Mouse (Mus musculus): ENCODE measurements at regions not wholly inside any gene's neighbourhood (a gene's known extent, or its start where the extent isn't known, plus 50 kb on each side); places are given as distances from the start of the nearest gene placed in this dataset.

DNA sequence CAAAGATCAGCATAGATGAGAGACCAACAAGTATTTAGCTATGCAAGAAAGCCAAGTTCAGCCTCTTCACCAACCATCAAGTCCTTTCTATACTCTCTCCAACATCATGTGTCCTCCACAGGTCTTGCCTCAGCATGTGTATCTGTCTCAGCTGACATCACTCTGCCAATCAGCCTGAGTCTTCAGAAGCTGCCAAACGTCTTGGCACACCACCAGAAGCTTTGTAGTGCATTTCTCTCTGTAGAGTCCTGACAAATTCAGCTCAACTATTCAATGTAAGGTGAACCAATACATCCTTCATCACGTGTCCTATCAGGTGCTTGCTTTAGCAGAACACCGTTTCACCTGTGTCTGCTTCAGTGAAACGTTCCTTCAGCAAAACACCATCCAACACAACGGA, 462.4 kb upstream of the Kazn start:
- WGBS (ENCODE audit: insufficient replicate concordance), result 51% methylated on average over 5 of the region's 5 CpGs
- no peak for DNase-seq (ENCODE audit: low read depth in 3 of 3, low spot score in 3 of 3)

DNA sequence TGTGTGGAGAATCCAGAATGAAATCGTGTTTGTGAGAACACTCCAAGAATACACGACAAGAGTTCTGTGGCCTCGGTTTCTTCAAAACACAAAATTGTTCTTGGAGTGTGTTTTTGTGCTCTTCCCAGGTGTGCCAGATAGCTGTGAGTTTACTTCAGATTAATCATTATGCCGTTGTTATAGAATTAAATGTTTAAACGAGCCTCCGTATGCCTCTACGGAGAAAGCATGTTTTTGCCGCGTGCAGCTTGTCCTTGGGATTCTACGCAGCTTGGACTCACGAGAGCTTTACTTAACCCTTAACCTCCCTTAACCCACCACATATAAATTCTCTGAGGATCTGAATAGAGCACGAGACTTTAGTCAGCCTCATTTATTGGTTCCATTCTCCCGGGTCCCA, 455.7 kb upstream of the Kazn start:
- no peaks in the 10 kb centered on the region for H3K9me3 ChIP-seq (ENCODE audit: control insufficient read depth, low read length)
- no peak overlapping the region for H3K27ac ChIP-seq
- no peaks in the 10 kb centered on the region for H3K36me3 ChIP-seq (replicated peaks; ENCODE audit: control insufficient read depth, insufficient read depth, low read depth)
- H3K9ac ChIP-seq (replicated peaks), result no peak overlapping the region
- H3K4me2 ChIP-seq (ENCODE audit: low read depth), result no peak overlapping the region
- no peak for TF ChIP-seq CTCF (IDR thresholded peaks at IDR 0.05; ENCODE audit: low read depth)
- no peak for TF ChIP-seq EP300 (IDR thresholded peaks at IDR 0.05; ENCODE audit: low read depth)
- H3K4me3 ChIP-seq (ENCODE audit: insufficient read depth in 1 of 2, low read depth in 2 of 2, low read length in 2 of 2), result no peak overlapping the region
- no peaks in the 10 kb centered on the region for H3K27me3 ChIP-seq (ENCODE audit: control insufficient read depth, insufficient read depth, low read length)
- DNase-seq (ENCODE audit: low read depth in 3 of 3, low spot score in 3 of 3) (no peak), ATAC-seq (ENCODE audit: insufficient read depth) (no peak)
- H3K4me1 ChIP-seq (replicated peaks; ENCODE audit: control insufficient read depth in 2 of 2, insufficient read depth in 2 of 2, low read length in 1 of 2), result no peaks in the 10 kb centered on the region
- WGBS (ENCODE audit: insufficient replicate concordance), result 69% methylated on average over 13 of the region's 13 CpGs

More for the DNA sequence above, 462.4 kb upstream of the Kazn start:
- no peak overlapping the region for H3K4me3 ChIP-seq (ENCODE audit: insufficient read depth in 1 of 2, low read depth in 2 of 2, low read length in 2 of 2)
- no peak for ATAC-seq (ENCODE audit: insufficient read depth)
- no peak overlapping the region for H3K27ac ChIP-seq
- no peak overlapping the region for H3K9ac ChIP-seq (replicated peaks)
- H3K36me3 ChIP-seq (replicated peaks; ENCODE audit: control insufficient read depth, insufficient read depth, low read depth), result no peaks in the 10 kb centered on the region
- no peaks in the 10 kb centered on the region for H3K27me3 ChIP-seq (ENCODE audit: control insufficient read depth, insufficient read depth, low read length)
- H3K9me3 ChIP-seq (ENCODE audit: control insufficient read depth, low read length), result no peaks in the 10 kb centered on the region
- no peak overlapping the region for H3K4me2 ChIP-seq (ENCODE audit: low read depth)
- TF ChIP-seq EP300 (IDR thresholded peaks at IDR 0.05; ENCODE audit: low read depth), result no peak
- no peak for TF ChIP-seq CTCF (IDR thresholded peaks at IDR 0.05; ENCODE audit: low read depth)
- no peaks in the 10 kb centered on the region for H3K4me1 ChIP-seq (replicated peaks; ENCODE audit: control insufficient read depth in 2 of 2, insufficient read depth in 2 of 2, low read length in 1 of 2)

DNA sequence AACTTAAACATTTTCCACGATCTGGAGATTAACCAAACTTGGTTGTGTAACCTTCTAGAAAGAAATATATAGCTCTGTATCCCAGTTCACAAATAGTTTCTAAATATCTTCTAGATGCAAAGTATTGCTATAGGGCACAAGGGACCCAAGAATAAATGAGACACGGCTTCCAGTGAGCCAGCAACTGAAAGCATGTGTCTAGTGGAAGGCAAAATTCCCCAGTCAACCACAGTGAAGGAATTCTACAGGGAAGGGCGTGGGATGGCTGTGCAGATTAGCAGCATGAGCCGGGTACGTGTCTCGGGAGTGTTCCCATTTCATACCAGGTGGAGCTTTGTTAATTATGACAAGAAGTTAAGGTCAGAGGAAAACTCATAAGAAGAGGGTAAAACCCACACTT, 449.0 kb upstream of the Kazn start:
- no peak for DNase-seq (ENCODE audit: low read depth in 3 of 3, low spot score in 3 of 3)
- no peak for TF ChIP-seq EP300 (IDR thresholded peaks at IDR 0.05; ENCODE audit: low read depth)
- no peak for TF ChIP-seq CTCF (IDR thresholded peaks at IDR 0.05; ENCODE audit: low read depth)
- no peaks in the 10 kb centered on the region for H3K27me3 ChIP-seq (ENCODE audit: control insufficient read depth, insufficient read depth, low read length)
- no peaks in the 10 kb centered on the region for H3K36me3 ChIP-seq (replicated peaks; ENCODE audit: control insufficient read depth, insufficient read depth, low read depth)
- 69% methylated on average over 6 of the region's 6 CpGs for WGBS (ENCODE audit: insufficient replicate concordance)
- no peaks in the 10 kb centered on the region for H3K9me3 ChIP-seq (ENCODE audit: control insufficient read depth, low read length)
- no peak overlapping the region for H3K4me3 ChIP-seq (ENCODE audit: insufficient read depth in 1 of 2, low read depth in 2 of 2, low read length in 2 of 2)
- no peak overlapping the region for H3K4me2 ChIP-seq (ENCODE audit: low read depth)
- H3K9ac ChIP-seq (replicated peaks), result no peak overlapping the region
- ATAC-seq (ENCODE audit: insufficient read depth), result no peak
- H3K27ac ChIP-seq, result no peak overlapping the region
- no peaks in the 10 kb centered on the region for H3K4me1 ChIP-seq (replicated peaks; ENCODE audit: control insufficient read depth in 2 of 2, insufficient read depth in 2 of 2, low read length in 1 of 2)

DNA sequence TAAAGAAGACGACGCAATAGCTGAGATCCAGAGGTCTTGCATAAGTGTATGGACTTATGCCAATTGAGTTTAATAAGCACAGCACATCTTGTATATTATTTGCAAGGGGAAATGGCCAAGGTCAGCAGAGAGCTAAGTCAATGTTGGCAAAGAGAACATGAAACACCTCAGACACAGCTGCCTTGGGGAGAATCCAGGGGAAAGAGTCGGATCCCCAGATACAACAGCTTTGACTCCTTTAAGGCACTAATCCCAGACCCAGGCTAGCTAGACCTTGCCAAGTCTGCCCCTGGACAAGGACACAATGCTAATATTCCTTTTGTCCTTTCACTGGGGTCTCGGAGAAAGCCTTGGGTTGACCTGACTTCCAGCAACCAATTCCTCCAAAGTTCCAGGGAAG, 438.2 kb upstream of the Kazn start:
- H3K9ac ChIP-seq (replicated peaks), result no peak overlapping the region
- H3K4me1 ChIP-seq (replicated peaks; ENCODE audit: control insufficient read depth in 2 of 2, insufficient read depth in 2 of 2, low read length in 1 of 2), result no peaks in the 10 kb centered on the region
- H3K4me3 ChIP-seq (ENCODE audit: insufficient read depth in 1 of 2, low read depth in 2 of 2, low read length in 2 of 2), result no peak overlapping the region
- H3K36me3 ChIP-seq (replicated peaks; ENCODE audit: control insufficient read depth, insufficient read depth, low read depth), result no peaks in the 10 kb centered on the region
- DNase-seq (ENCODE audit: low read depth in 3 of 3, low spot score in 3 of 3) (no peak), ATAC-seq (ENCODE audit: insufficient read depth) (no peak)
- no peak overlapping the region for H3K4me2 ChIP-seq (ENCODE audit: low read depth)
- H3K27me3 ChIP-seq (ENCODE audit: control insufficient read depth, insufficient read depth, low read length), result no peaks in the 10 kb centered on the region
- no peaks in the 10 kb centered on the region for H3K9me3 ChIP-seq (ENCODE audit: control insufficient read depth, low read length)
- WGBS (ENCODE audit: insufficient replicate concordance), result 71% methylated on average over 4 of the region's 4 CpGs
- TF ChIP-seq CTCF (IDR thresholded peaks at IDR 0.05; ENCODE audit: low read depth) (no peak), EP300 (IDR thresholded peaks at IDR 0.05; ENCODE audit: low read depth) (no peak)
- H3K27ac ChIP-seq, result no peak overlapping the region

DNA sequence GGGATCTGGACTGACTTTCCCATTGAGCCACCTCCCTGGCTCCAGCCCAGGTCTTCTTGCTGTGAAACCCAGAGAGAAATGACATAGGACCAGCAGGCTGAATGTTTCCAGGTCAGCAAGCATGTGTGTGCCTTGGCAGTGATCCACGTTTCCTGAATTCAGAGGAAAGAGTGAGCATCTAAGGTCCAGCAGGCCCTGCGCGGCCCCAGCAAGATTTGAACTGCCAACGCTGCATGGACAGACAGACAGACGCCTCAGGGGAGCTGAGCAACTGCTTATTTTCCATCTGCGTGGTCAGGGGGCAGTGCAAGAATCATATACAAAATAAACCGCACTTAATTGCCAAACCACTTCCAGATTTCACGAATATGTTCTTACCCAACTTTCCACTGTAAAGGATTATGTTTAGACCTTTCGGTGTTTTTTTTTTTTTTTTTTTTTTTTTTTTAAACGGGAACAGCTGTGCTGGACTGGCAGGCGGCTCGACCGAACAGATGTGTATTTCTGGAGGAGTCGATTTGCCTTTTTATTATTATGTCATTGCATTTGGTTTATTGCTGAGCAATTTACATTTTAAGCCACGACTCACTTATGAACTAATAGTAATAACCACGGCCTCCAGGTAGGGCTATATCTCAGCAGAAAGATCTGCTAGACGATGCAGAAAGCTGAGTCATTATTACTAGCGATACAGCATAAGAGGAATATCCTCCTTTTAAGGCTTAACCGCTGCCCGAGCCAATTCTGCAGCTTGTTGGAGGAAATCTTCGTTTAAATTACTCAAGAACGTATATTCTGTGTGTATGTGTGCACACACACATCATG, 435.7 kb upstream of the Kazn start:
- Histone ChIP-seq H3K4me2 (ENCODE audit: low read depth) (no peak overlapping the region), H3K27ac (no peak overlapping the region), H3K36me3 (replicated peaks; ENCODE audit: control insufficient read depth, insufficient read depth, low read depth) (no peaks in the 10 kb centered on the region), H3K27me3 (ENCODE audit: control insufficient read depth, insufficient read depth, low read length) (no peaks in the 10 kb centered on the region), H3K4me3 (ENCODE audit: insufficient read depth in 1 of 2, low read depth in 2 of 2, low read length in 2 of 2) (no peak overlapping the region), H3K9ac (replicated peaks) (no peak overlapping the region), H3K4me1 (replicated peaks; ENCODE audit: control insufficient read depth in 2 of 2, insufficient read depth in 2 of 2, low read length in 1 of 2) (no peaks in the 10 kb centered on the region), H3K9me3 (ENCODE audit: control insufficient read depth, low read length) (no peaks in the 10 kb centered on the region)
- WGBS (ENCODE audit: insufficient replicate concordance), result 62% methylated on average over 22 of the region's 22 CpGs
- no peak for TF ChIP-seq EP300 (IDR thresholded peaks at IDR 0.05; ENCODE audit: low read depth)
- TF ChIP-seq CTCF (IDR thresholded peaks at IDR 0.05; ENCODE audit: low read depth), result no peak
- DNase-seq (ENCODE audit: low read depth in 3 of 3, low spot score in 3 of 3) (no peak), ATAC-seq (ENCODE audit: insufficient read depth) (no peak)

Measured in liver, embryonic 14.5 days (tissue).